In genomic region chr13:30192031-30192716, GRCm38 (mm10) we compare ENCODE assay signal across 11 mouse cellular contexts. TPM values are rescaled to one million over a fixed set of nuclear protein-coding genes. Genes with fewer than 3 reads are reported as not detected.
DNase-seq lines count a peak whose midpoint lies in the region; ATAC-seq and TF ChIP-seq lines count a peak whose summit lies in the region.
"Had no signal": no experiment of that assay in that cellular context is flagged by ENCODE, and none has a peak within 500 bp of the region (broad histone marks: within the 10 kb centered on the region; RNA-seq: fewer than 3 reads in every experiment).

No protein-coding gene starts in this region.

- no peaks in the 10 kb centered on the region for H3K27me3 ChIP-seq in thymus, adult 2 months (ENCODE audit: control insufficient read depth, insufficient read depth, low read length)
- H3K27me3 ChIP-seq: CH12.LX had no signal

- no peaks in the 10 kb centered on the region for H3K36me3 ChIP-seq in thymus, adult 2 months (ENCODE audit: control insufficient read depth, insufficient read depth, low read length)

- H3K4me1 ChIP-seq in thymus, adult 2 months (replicated peaks; ENCODE audit: control insufficient read depth, insufficient read depth, low read length) = peaks cover 12% of the 10 kb centered on the region

- no peak for TF ChIP-seq CTCF in gastrocnemius, adult 2 months (IDR thresholded peaks at IDR 0.05)
- no peak for TF ChIP-seq CTCF in thymus, adult 2 months (IDR thresholded peaks at IDR 0.05; ENCODE audit: borderline replicate concordance, control insufficient read depth, extremely low read depth, insufficient read depth, low read length, poor library complexity)

- intact Hi-C loops in gastrocnemius, adult 2 months (cut with DNase I) = loop anchor here (10.0 kb wide), 1 partner anchor 63 kb away; no protein-coding TSS in a partner anchor

- no peak overlapping the region for H3K4me3 ChIP-seq in gastrocnemius, adult 2 months
- no peak overlapping the region for H3K4me3 ChIP-seq in thymus, adult 2 months (ENCODE audit: control insufficient read depth, insufficient read depth, low read length)

- TF ChIP-seq POLR2A in thymus, adult 2 months (IDR thresholded peaks at IDR 0.05; ENCODE audit: control insufficient read depth, extremely low read depth, insufficient read depth, low read length, poor library complexity) = no peak

- peak; percentile 71 to 74 for ATAC-seq in hematopoietic stem cell, adult 5-6 weeks (replicated peaks in 1 of 2; ENCODE audit: insufficient read depth in 1 of 2, low FRiP score in 2 of 2, low TSS enrichment in 1 of 2, low read depth in 1 of 2, poor library complexity in 2 of 2, severe bottlenecking in 2 of 2)

- no peak for DNase-seq in gastrocnemius, adult 2 months
- DNase-seq in gastrocnemius, adult 18-20 months (ENCODE audit: low spot score) = no peak
- peak; percentile 13 for DNase-seq in thymus, adult 2 months
- DNase-seq in thymus, postnatal 36 days = no peak
- DNase-seq in thymus, postnatal 25 days = peak; percentile 23
- DNase-seq in right cerebral cortex, postnatal 14 days = no peak
- no peak for DNase-seq in adrenal gland, postnatal 14 days
- DNase-seq: layer of hippocampus, postnatal 36 days; midbrain, embryonic 14.5 days had no signal

- H3K27ac ChIP-seq in gastrocnemius, adult 2 months = peak overlapping the region; percentile 35
- peak overlapping the region; percentile 49; the same call in 1 of the 2 replicates for H3K27ac ChIP-seq in thymus, adult 2 months (ENCODE audit: control insufficient read depth, insufficient read depth, low read length)

- under 1% methylated on average over 3 of the region's 3 CpGs for WGBS in thymus, adult 2 months

RNA-seq across cellular contexts. Expression of gene Mboat1, which starts 55.9 kb away (rescaled TPM):
- 1 to 10 TPM; 1.2 to 3.7 TPM for total RNA-seq in gastrocnemius, adult 2 months (2021)
- total RNA-seq in gastrocnemius, adult 18-20 months (2021) = 1 to 10 TPM; 1.7 to 3.3 TPM
- 7.2 and 8.1 TPM in 2 replicates for polyA plus RNA-seq in thymus, adult 2 months (2012; rRNA removed)
- 11.0 and 12.3 TPM in 2 replicates for total RNA-seq in hematopoietic stem cell, adult 5-6 weeks (2017)
- total RNA-seq in adrenal gland, postnatal 14 days (2021) = 3.5 and 5.1 TPM in 2 replicates

Comparison
In these comparisons a context has a peak if more than half of its experiments do, and no peak if none do; other contexts are left out.
1. DNase-seq: peak in thymus, adult 2 months (single experiment) and thymus, postnatal 25 days (single experiment); none in gastrocnemius, adult 2 months (single experiment), gastrocnemius, adult 18-20 months (single experiment), thymus, postnatal 36 days (0 of 2), right cerebral cortex, postnatal 14 days (single experiment) and adrenal gland, postnatal 14 days (single experiment).